Mouse (Mus musculus): ENCODE results near the gene Nfatc2. TPM values are rescaled to one million over a fixed set of nuclear protein-coding genes. Genes with fewer than 3 reads are reported as not detected.

Nfatc2 gene
- polyA plus RNA-seq, 1 experiment from 2014 or later, result 2.6 TPM

DNA sequence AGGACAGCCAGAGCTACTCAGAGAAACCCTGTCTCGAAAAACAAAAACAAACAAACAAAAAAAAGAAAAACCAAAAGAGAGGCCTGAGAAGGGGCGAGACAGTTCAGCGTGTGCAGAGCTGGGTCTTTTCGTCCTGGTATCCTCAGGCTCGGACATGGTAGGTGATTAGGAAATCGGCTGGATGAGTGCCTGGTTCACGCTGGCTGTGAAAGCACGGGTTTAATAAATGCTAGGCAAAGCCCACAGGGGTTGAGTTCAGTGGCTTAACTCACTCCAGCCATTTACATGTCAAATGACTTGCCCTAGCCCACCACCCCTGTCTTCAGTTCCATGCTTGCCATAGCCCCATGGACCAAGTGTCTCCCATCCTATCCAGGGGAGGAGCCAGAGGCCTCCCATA lies 14.3 kb downstream of the Nfatc2 start:
- no peak for DNase-seq
- Histone ChIP-seq H3K4me1 (ENCODE audit: control insufficient read depth, insufficient read depth, low read length) (peaks cover 28% of the 10 kb centered on the region), H3K27me3 (ENCODE audit: control insufficient read depth, insufficient read depth, low read length) (peaks cover 16% of the 10 kb centered on the region), H3K9ac (replicated peaks; ENCODE audit: low read length) (no peak overlapping the region), H3K27ac (replicated peaks; ENCODE audit: low read depth, low read length) (no peak overlapping the region), H3K36me3 (ENCODE audit: control insufficient read depth, insufficient read depth, low read length) (no peaks in the 10 kb centered on the region), H3K4me2 (ENCODE audit: low read length) (no peak overlapping the region), H3K4me3 (replicated peaks; ENCODE audit: low read depth, low read length) (no peak overlapping the region), H3K9me3 (ENCODE audit: control insufficient read depth, low read length) (no peaks in the 10 kb centered on the region)
- no peak for ATAC-seq (ENCODE audit: low FRiP score, low TSS enrichment)
- WGBS, result 42% methylated on average over 8 of the region's 8 CpGs

DNA sequence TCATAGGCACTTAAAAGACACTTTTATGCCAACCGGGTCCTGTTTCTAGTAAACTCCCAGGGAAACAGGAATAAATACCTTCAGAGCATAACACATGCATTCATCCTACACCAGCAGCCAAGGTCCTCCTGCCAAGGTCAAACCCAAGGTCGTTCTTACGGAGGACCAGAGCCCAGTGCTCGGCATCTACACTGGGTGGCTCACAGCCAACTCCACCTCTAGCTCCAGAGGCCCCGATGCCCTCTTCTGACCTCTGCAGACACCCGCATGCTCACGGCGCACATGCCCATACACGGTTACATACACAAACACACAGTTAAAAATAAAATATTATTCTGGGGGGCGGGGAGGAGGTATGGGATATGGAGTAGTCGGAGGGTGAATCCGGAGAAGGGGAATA lies 14.9 kb downstream of the Nfatc2 start:
- WGBS, result 88% methylated on average over 12 of the region's 12 CpGs
- H3K27ac ChIP-seq (replicated peaks; ENCODE audit: low read depth, low read length), result no peak overlapping the region
- ATAC-seq (ENCODE audit: low FRiP score, low TSS enrichment) (no peak), DNase-seq (no peak)
- H3K4me2 ChIP-seq (ENCODE audit: low read length), result no peak overlapping the region
- H3K9me3 ChIP-seq (ENCODE audit: control insufficient read depth, low read length), result no peaks in the 10 kb centered on the region
- no peaks in the 10 kb centered on the region for H3K36me3 ChIP-seq (ENCODE audit: control insufficient read depth, insufficient read depth, low read length)
- peaks cover 16% of the 10 kb centered on the region for H3K27me3 ChIP-seq (ENCODE audit: control insufficient read depth, insufficient read depth, low read length)
- no peak overlapping the region for H3K9ac ChIP-seq (replicated peaks; ENCODE audit: low read length)
- H3K4me1 ChIP-seq (ENCODE audit: control insufficient read depth, insufficient read depth, low read length), result peaks cover 28% of the 10 kb centered on the region
- H3K4me3 ChIP-seq (replicated peaks; ENCODE audit: low read depth, low read length), result no peak overlapping the region

GRCm38 (mm10) chr2:168584857-168585256 lies 16.6 kb downstream of the Nfatc2 start:
- Histone ChIP-seq H3K4me3 (replicated peaks; ENCODE audit: low read depth, low read length) (no peak overlapping the region), H3K27ac (replicated peaks; ENCODE audit: low read depth, low read length) (no peak overlapping the region), H3K9me3 (ENCODE audit: control insufficient read depth, low read length) (no peaks in the 10 kb centered on the region), H3K4me2 (ENCODE audit: low read length) (no peak overlapping the region), H3K27me3 (ENCODE audit: control insufficient read depth, insufficient read depth, low read length) (peaks cover 6% of the 10 kb centered on the region; the same call in 1 of the 2 replicates), H3K9ac (replicated peaks; ENCODE audit: low read length) (no peak overlapping the region), H3K4me1 (ENCODE audit: control insufficient read depth, insufficient read depth, low read length) (peaks cover 30% of the 10 kb centered on the region), H3K36me3 (ENCODE audit: control insufficient read depth, insufficient read depth, low read length) (no peaks in the 10 kb centered on the region)
- no peak for DNase-seq
- no peak for ATAC-seq (ENCODE audit: low FRiP score, low TSS enrichment)
- 77% methylated on average over 6 of the region's 6 CpGs for WGBS

DNA sequence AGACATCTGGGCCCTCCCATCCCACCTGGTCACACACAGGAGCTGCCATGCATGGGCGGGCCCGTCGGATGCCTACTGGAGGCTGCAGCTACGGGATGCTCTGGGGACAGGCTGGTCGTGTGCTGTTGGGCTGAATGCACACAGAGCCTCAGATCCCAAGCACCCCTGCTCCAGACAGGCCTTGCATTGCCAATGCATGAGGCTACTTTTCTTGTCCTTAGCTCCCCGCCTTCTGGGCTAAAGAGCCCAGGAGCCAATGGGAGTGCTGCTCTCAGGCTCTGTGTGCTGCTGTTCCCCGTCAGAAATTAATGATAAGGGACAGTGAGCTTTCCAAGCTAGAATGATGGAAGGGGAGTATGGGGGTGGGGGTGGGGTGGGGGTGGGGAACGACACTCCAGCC lies 17.0 kb downstream of the Nfatc2 start:
- Histone ChIP-seq H3K4me3 (replicated peaks; ENCODE audit: low read depth, low read length) (no peak overlapping the region), H3K27me3 (ENCODE audit: control insufficient read depth, insufficient read depth, low read length) (peaks cover 3% of the 10 kb centered on the region; the same call in 1 of the 2 replicates), H3K4me1 (ENCODE audit: control insufficient read depth, insufficient read depth, low read length) (peaks cover 26% of the 10 kb centered on the region), H3K9me3 (ENCODE audit: control insufficient read depth, low read length) (no peaks in the 10 kb centered on the region), H3K27ac (replicated peaks; ENCODE audit: low read depth, low read length) (no peak overlapping the region), H3K4me2 (ENCODE audit: low read length) (no peak overlapping the region), H3K9ac (replicated peaks; ENCODE audit: low read length) (no peak overlapping the region), H3K36me3 (ENCODE audit: control insufficient read depth, insufficient read depth, low read length) (no peaks in the 10 kb centered on the region)
- 50% methylated on average over 8 of the region's 8 CpGs for WGBS
- ATAC-seq (ENCODE audit: low FRiP score, low TSS enrichment) (no peak), DNase-seq (no peak)

DNA sequence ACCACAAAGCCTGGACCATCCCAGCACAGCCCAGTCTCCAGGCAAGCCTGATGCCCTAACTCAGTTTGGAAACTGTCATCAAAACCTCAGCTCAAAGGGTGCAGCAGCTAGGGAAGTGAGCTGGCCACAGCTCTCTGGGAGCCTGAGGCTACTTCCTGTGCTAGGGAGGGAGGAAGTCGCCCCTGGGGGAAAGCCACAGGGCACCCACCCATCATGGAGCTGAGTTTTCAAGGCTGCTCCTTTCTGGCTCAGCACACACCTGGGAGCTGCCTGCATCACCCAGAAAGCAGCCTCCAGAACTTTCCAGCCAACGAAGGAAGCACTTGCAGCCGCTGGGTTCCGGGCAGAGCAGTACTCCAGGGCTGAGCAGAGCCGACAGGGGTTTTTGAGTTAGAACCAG lies 18.4 kb downstream of the Nfatc2 start:
- Histone ChIP-seq H3K9me3 (ENCODE audit: control insufficient read depth, low read length) (no peaks in the 10 kb centered on the region), H3K27me3 (ENCODE audit: control insufficient read depth, insufficient read depth, low read length) (no peaks in the 10 kb centered on the region), H3K4me2 (ENCODE audit: low read length) (no peak overlapping the region), H3K4me1 (ENCODE audit: control insufficient read depth, insufficient read depth, low read length) (peaks cover 17% of the 10 kb centered on the region), H3K36me3 (ENCODE audit: control insufficient read depth, insufficient read depth, low read length) (no peaks in the 10 kb centered on the region), H3K4me3 (replicated peaks; ENCODE audit: low read depth, low read length) (no peak overlapping the region), H3K27ac (replicated peaks; ENCODE audit: low read depth, low read length) (no peak overlapping the region), H3K9ac (replicated peaks; ENCODE audit: low read length) (no peak overlapping the region)
- 87% methylated on average over 5 of the region's 5 CpGs for WGBS
- DNase-seq, result no peak
- ATAC-seq (ENCODE audit: low FRiP score, low TSS enrichment), result no peak

DNA sequence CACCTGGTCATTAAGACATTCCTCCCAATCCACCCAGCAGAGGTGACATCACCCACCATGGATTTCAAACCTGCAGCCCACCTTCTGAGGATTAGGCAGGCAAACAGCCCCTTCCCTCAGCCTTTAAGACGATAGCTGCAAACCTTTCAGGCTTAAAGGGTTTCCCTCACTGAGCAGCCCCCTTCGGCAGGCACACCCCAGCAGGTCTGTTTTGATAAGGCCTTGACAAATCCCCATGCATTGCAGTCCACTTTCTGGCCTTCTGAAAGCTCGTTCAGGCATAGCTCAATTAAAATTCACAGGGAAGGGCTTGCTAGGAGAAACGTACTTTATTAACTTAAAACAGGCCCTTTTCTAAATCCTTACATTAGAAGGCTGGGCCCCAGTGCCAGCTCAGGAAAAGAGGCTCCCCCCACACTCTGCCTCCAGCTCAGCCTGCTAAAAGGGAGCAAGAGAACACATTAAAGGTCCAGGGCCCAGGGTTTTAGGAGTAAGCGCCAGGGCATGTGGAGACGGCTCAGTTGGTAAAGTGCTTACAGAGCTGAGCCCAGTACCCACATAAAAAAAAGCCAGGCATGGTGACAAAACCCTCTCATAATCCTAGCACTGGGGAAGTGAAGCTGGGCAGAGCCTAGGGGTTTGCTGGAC lies 20.1 kb downstream of the Nfatc2 start:
- Histone ChIP-seq H3K9ac (replicated peaks; ENCODE audit: low read length) (no peak overlapping the region), H3K36me3 (ENCODE audit: control insufficient read depth, insufficient read depth, low read length) (no peaks in the 10 kb centered on the region), H3K27ac (replicated peaks; ENCODE audit: low read depth, low read length) (no peak overlapping the region), H3K9me3 (ENCODE audit: control insufficient read depth, low read length) (no peaks in the 10 kb centered on the region), H3K4me2 (ENCODE audit: low read length) (no peak overlapping the region), H3K27me3 (ENCODE audit: control insufficient read depth, insufficient read depth, low read length) (no peaks in the 10 kb centered on the region), H3K4me1 (ENCODE audit: control insufficient read depth, insufficient read depth, low read length) (peaks cover 15% of the 10 kb centered on the region), H3K4me3 (replicated peaks; ENCODE audit: low read depth, low read length) (no peak overlapping the region)
- ATAC-seq (ENCODE audit: low FRiP score, low TSS enrichment), result no peak
- no peak for DNase-seq
- 18% methylated on average over 6 of the region's 6 CpGs for WGBS

DNA sequence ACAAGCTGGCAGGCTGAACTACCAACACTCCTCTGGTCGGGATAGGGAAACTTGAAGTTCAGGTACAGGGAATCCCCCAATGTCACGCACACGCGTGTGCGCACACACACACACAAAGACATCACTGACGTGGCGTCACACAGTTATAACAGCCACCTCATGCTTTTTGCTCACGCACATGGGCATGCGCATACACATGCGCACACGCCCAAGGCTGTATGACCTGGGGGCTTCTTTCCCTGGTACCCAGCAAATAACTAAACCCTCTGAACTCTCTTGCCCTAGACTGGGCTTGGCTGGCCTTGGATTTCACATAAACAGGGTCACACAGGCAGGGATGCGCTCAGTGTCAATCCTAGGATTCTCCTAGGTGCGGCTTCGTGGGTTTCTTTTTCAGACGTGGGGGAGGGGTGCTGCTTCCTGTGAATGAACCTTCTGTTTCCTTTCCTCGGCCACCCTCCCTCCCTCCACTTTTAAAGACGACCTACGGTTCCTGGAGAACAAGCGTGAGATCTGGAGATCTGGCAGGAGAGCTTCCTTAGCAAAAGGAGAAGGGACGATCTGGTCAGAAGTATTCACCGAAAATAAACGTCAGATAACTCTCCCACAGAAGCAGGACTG lies 21.1 kb downstream of the Nfatc2 start:
- H3K27ac ChIP-seq (replicated peaks; ENCODE audit: low read depth, low read length), result no peak overlapping the region
- no peaks in the 10 kb centered on the region for H3K36me3 ChIP-seq (ENCODE audit: control insufficient read depth, insufficient read depth, low read length)
- H3K4me3 ChIP-seq (replicated peaks; ENCODE audit: low read depth, low read length), result no peak overlapping the region
- 51% methylated on average over 22 of the region's 22 CpGs for WGBS
- DNase-seq (no peak), ATAC-seq (ENCODE audit: low FRiP score, low TSS enrichment) (no peak)
- H3K27me3 ChIP-seq (ENCODE audit: control insufficient read depth, insufficient read depth, low read length), result no peaks in the 10 kb centered on the region
- peaks cover 15% of the 10 kb centered on the region for H3K4me1 ChIP-seq (ENCODE audit: control insufficient read depth, insufficient read depth, low read length)
- H3K9ac ChIP-seq (replicated peaks; ENCODE audit: low read length), result no peak overlapping the region
- no peaks in the 10 kb centered on the region for H3K9me3 ChIP-seq (ENCODE audit: control insufficient read depth, low read length)
- H3K4me2 ChIP-seq (ENCODE audit: low read length), result no peak overlapping the region

- Histone ChIP-seq H3K27ac (replicated peaks; ENCODE audit: low read depth, low read length) (no peak overlapping the region), H3K36me3 (ENCODE audit: control insufficient read depth, insufficient read depth, low read length) (no peaks in the 10 kb centered on the region), H3K4me3 (replicated peaks; ENCODE audit: low read depth, low read length) (no peak overlapping the region), H3K9me3 (ENCODE audit: control insufficient read depth, low read length) (no peaks in the 10 kb centered on the region), H3K4me2 (ENCODE audit: low read length) (no peak overlapping the region), H3K4me1 (ENCODE audit: control insufficient read depth, insufficient read depth, low read length) (peaks cover 15% of the 10 kb centered on the region), H3K27me3 (ENCODE audit: control insufficient read depth, insufficient read depth, low read length) (no peaks in the 10 kb centered on the region), H3K9ac (replicated peaks; ENCODE audit: low read length) (no peak overlapping the region)
- ATAC-seq (ENCODE audit: low FRiP score, low TSS enrichment) (no peak), DNase-seq (no peak)
- WGBS, result 81% methylated on average over 15 of the region's 15 CpGs
Observed at GRCm38 (mm10) chr2:168579601-168580130, 21.8 kb downstream of the Nfatc2 start.

DNA sequence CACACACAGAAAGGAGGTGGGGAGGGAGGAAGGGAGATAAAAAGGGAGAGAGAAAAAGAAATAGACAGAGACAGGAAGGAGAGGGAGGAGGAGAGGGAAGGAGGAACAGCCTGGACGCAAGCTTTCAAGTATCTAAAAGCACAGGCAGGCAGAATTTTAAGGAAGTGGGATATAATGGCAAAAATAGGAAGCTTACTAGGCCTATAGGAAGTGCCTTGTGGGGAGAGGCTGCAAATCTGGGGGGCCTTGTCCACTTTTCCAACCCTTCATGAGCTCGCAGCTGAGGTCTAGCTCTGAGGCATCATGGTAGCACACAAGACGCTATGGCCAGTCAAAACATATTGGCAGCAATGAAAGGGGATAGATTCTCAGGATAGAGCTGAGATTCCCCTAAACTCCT lies 22.3 kb downstream of the Nfatc2 start:
- Histone ChIP-seq H3K9me3 (ENCODE audit: control insufficient read depth, low read length) (no peaks in the 10 kb centered on the region), H3K27ac (replicated peaks; ENCODE audit: low read depth, low read length) (no peak overlapping the region), H3K4me1 (ENCODE audit: control insufficient read depth, insufficient read depth, low read length) (0 out of 2 replicates have a peak, but pooled peaks cover 10% of the 10 kb centered on the region), H3K4me3 (replicated peaks; ENCODE audit: low read depth, low read length) (no peak overlapping the region), H3K27me3 (ENCODE audit: control insufficient read depth, insufficient read depth, low read length) (no peaks in the 10 kb centered on the region), H3K9ac (replicated peaks; ENCODE audit: low read length) (no peak overlapping the region), H3K36me3 (ENCODE audit: control insufficient read depth, insufficient read depth, low read length) (no peaks in the 10 kb centered on the region), H3K4me2 (ENCODE audit: low read length) (no peak overlapping the region)
- WGBS, result 82% methylated on average over 3 of the region's 3 CpGs
- no peak for ATAC-seq (ENCODE audit: low FRiP score, low TSS enrichment)
- DNase-seq, result no peak

All from midbrain, embryonic 14.5 days (tissue).